ENCODE assay signal across 1 mouse cellular context in genomic region chr6:88758074-88758473, GRCm38 (mm10).
A peak's percentile ranks its signal among the peaks of the same experiment; 100 is the strongest.
TF ChIP-seq lines count a peak whose summit lies in the region.

No protein-coding gene starts in this region.

TF ChIP-seq in CH12.LX, 34 proteins besides CTCF, POLR2A, EP300 and RAD21 (continued from another document):
- TF ChIP-seq ZC3H11A (IDR thresholded peaks at IDR 0.05; ENCODE audit: low read depth, low read length) (no peak), MEF2A (IDR thresholded peaks at IDR 0.05; ENCODE audit: borderline replicate concordance, low read depth, low read length) (peak; percentile 75), MAZ (IDR thresholded peaks at IDR 0.05; ENCODE audit: low read depth, low read length) (0 out of 2 replicates have a peak, but pooled peaks have one; percentile 40), MYC (IDR thresholded peaks at IDR 0.05; ENCODE audit: low read depth, low read length) (peak; percentile 51; the same call in 1 of the 2 replicates)
